Mouse (Mus musculus): Measurements from ENCODE around the gene Gabrd.

Gabrd gene

GRCm38 (mm10) chr4:155343415-155344298 is 54.3 kb downstream of the Gabrd start:
- no peak for DNase-seq (ENCODE audit: low read depth, low spot score)

GRCm38 (mm10) chr4:155336284-155337050 is 61.4 kb downstream of the Gabrd start:
- DNase-seq (ENCODE audit: low read depth, low spot score), result no peak

Measured in embryo, embryonic 11.5 days (tissue).